Mouse (Mus musculus): ENCODE data around the gene Fam206a. TPM values are rescaled to one million over a fixed set of nuclear protein-coding genes. Genes with fewer than 3 reads are reported as not detected.

The Fam206a gene
- polyA plus RNA-seq, 1 experiment from 2014 or later = 20.1 TPM

GRCm38 (mm10) chr4:56802669-56803150 is 565 bp downstream of the Fam206a start:
- H3K4me1 ChIP-seq (ENCODE audit: control insufficient read depth, insufficient read depth, low read length) = peaks cover 17% of the 10 kb centered on the region; the same call in 1 of the 2 replicates
- H3K4me2 ChIP-seq (replicated peaks; ENCODE audit: low read depth, low read length) = peak overlapping the region; percentile 82
- H3K27me3 ChIP-seq (ENCODE audit: control insufficient read depth, insufficient read depth, low read length) = no peaks in the 10 kb centered on the region
- peaks cover 40% of the 10 kb centered on the region for H3K36me3 ChIP-seq (ENCODE audit: control insufficient read depth, insufficient read depth, low read length)
- no peaks in the 10 kb centered on the region for H3K9me3 ChIP-seq (ENCODE audit: control insufficient read depth, low read depth, low read length)
- H3K9ac ChIP-seq (replicated peaks; ENCODE audit: low read depth, low read length) = peak overlapping the region; percentile 75
- 1% methylated on average over 25 of the region's 25 CpGs for WGBS
- ATAC-seq (ENCODE audit: insufficient number of reproducible peaks, insufficient read depth, low FRiP score, low read depth) = no peak; the same call in 1 of the 2 replicates
- H3K4me3 ChIP-seq (ENCODE audit: low read depth, low read length) = peak overlapping the region; percentile 85
- H3K27ac ChIP-seq (ENCODE audit: low read length) = peak overlapping the region; percentile 61; the same call in 1 of the 2 replicates

GRCm38 (mm10) chr4:56809050-56809449 is 6.9 kb downstream of the Fam206a start:
- Histone ChIP-seq H3K36me3 (ENCODE audit: control insufficient read depth, insufficient read depth, low read length) (peaks cover 23% of the 10 kb centered on the region), H3K4me2 (replicated peaks; ENCODE audit: low read depth, low read length) (no peak overlapping the region)
- ATAC-seq (ENCODE audit: insufficient number of reproducible peaks, insufficient read depth, low FRiP score, low read depth) = no peak

GRCm38 (mm10) chr4:56811642-56812041 is 9.5 kb downstream of the Fam206a start:
- no peaks in the 10 kb centered on the region for H3K4me1 ChIP-seq (ENCODE audit: control insufficient read depth, insufficient read depth, low read length)
- no peak overlapping the region for H3K4me2 ChIP-seq (replicated peaks; ENCODE audit: low read depth, low read length)
- no peak overlapping the region for H3K4me3 ChIP-seq (ENCODE audit: low read depth, low read length)
- no peak overlapping the region for H3K9ac ChIP-seq (replicated peaks; ENCODE audit: low read depth, low read length)
- no peak for ATAC-seq (ENCODE audit: insufficient number of reproducible peaks, insufficient read depth, low FRiP score, low read depth)
- H3K36me3 ChIP-seq (ENCODE audit: control insufficient read depth, insufficient read depth, low read length) = peaks cover 7% of the 10 kb centered on the region
- H3K27ac ChIP-seq (ENCODE audit: low read length) = no peak overlapping the region
- H3K9me3 ChIP-seq (ENCODE audit: control insufficient read depth, low read depth, low read length) = no peaks in the 10 kb centered on the region
- H3K27me3 ChIP-seq (ENCODE audit: control insufficient read depth, insufficient read depth, low read length) = no peaks in the 10 kb centered on the region
- 69% methylated on average over 3 of the region's 3 CpGs for WGBS

More at GRCm38 (mm10) chr4:56809050-56809449, 6.9 kb downstream of the Fam206a start:
- H3K4me1 ChIP-seq (ENCODE audit: control insufficient read depth, insufficient read depth, low read length) = no peaks in the 10 kb centered on the region
- WGBS = 70% methylated on average over 4 of the region's 4 CpGs
- no peak overlapping the region for H3K4me3 ChIP-seq (ENCODE audit: low read depth, low read length)
- no peaks in the 10 kb centered on the region for H3K27me3 ChIP-seq (ENCODE audit: control insufficient read depth, insufficient read depth, low read length)
- no peak overlapping the region for H3K27ac ChIP-seq (ENCODE audit: low read length)
- no peaks in the 10 kb centered on the region for H3K9me3 ChIP-seq (ENCODE audit: control insufficient read depth, low read depth, low read length)
- H3K9ac ChIP-seq (replicated peaks; ENCODE audit: low read depth, low read length) = no peak overlapping the region

GRCm38 (mm10) chr4:56812096-56812495 is 10.0 kb downstream of the Fam206a start:
- 72% methylated on average over 4 of the region's 4 CpGs for WGBS
- Histone ChIP-seq H3K9me3 (ENCODE audit: control insufficient read depth, low read depth, low read length) (no peaks in the 10 kb centered on the region), H3K9ac (replicated peaks; ENCODE audit: low read depth, low read length) (no peak overlapping the region), H3K27ac (ENCODE audit: low read length) (no peak overlapping the region), H3K4me2 (replicated peaks; ENCODE audit: low read depth, low read length) (no peak overlapping the region), H3K27me3 (ENCODE audit: control insufficient read depth, insufficient read depth, low read length) (no peaks in the 10 kb centered on the region), H3K4me1 (ENCODE audit: control insufficient read depth, insufficient read depth, low read length) (no peaks in the 10 kb centered on the region), H3K4me3 (ENCODE audit: low read depth, low read length) (no peak overlapping the region), H3K36me3 (ENCODE audit: control insufficient read depth, insufficient read depth, low read length) (0 out of 2 replicates have a peak, but pooled peaks cover 4% of the 10 kb centered on the region)
- ATAC-seq (ENCODE audit: insufficient number of reproducible peaks, insufficient read depth, low FRiP score, low read depth) = no peak

- Histone ChIP-seq H3K4me3 (ENCODE audit: low read depth, low read length) (no peak overlapping the region), H3K4me2 (replicated peaks; ENCODE audit: low read depth, low read length) (no peak overlapping the region), H3K4me1 (ENCODE audit: control insufficient read depth, insufficient read depth, low read length) (no peaks in the 10 kb centered on the region), H3K27ac (ENCODE audit: low read length) (no peak overlapping the region), H3K9ac (replicated peaks; ENCODE audit: low read depth, low read length) (no peak overlapping the region), H3K9me3 (ENCODE audit: control insufficient read depth, low read depth, low read length) (no peaks in the 10 kb centered on the region), H3K27me3 (ENCODE audit: control insufficient read depth, insufficient read depth, low read length) (no peaks in the 10 kb centered on the region), H3K36me3 (ENCODE audit: control insufficient read depth, insufficient read depth, low read length) (0 out of 2 replicates have a peak, but pooled peaks cover 4% of the 10 kb centered on the region)
- WGBS = 66% methylated on average over 8 of the region's 8 CpGs
- no peak for ATAC-seq (ENCODE audit: insufficient number of reproducible peaks, insufficient read depth, low FRiP score, low read depth)
These were observed 13.0 kb downstream of the Fam206a start for GRCm38 (mm10) chr4:56815131-56815530.

GRCm38 (mm10) chr4:56820017-56820550 is 17.9 kb downstream of the Fam206a start:
- ATAC-seq (ENCODE audit: insufficient number of reproducible peaks, insufficient read depth, low FRiP score, low read depth) = no peak
- H3K4me2 ChIP-seq (replicated peaks; ENCODE audit: low read depth, low read length) = no peak overlapping the region
- H3K27ac ChIP-seq (ENCODE audit: low read length) = no peak overlapping the region
- no peaks in the 10 kb centered on the region for H3K27me3 ChIP-seq (ENCODE audit: control insufficient read depth, insufficient read depth, low read length)
- H3K4me3 ChIP-seq (ENCODE audit: low read depth, low read length) = no peak overlapping the region
- H3K9me3 ChIP-seq (ENCODE audit: control insufficient read depth, low read depth, low read length) = no peaks in the 10 kb centered on the region
- H3K36me3 ChIP-seq (ENCODE audit: control insufficient read depth, insufficient read depth, low read length) = no peaks in the 10 kb centered on the region
- no peak overlapping the region for H3K9ac ChIP-seq (replicated peaks; ENCODE audit: low read depth, low read length)
- H3K4me1 ChIP-seq (ENCODE audit: control insufficient read depth, insufficient read depth, low read length) = no peaks in the 10 kb centered on the region

GRCm38 (mm10) chr4:56824231-56824630 is 22.1 kb downstream of the Fam206a start:
- no peak overlapping the region for H3K9ac ChIP-seq (replicated peaks; ENCODE audit: low read depth, low read length)
- no peak overlapping the region for H3K4me2 ChIP-seq (replicated peaks; ENCODE audit: low read depth, low read length)
- 92% methylated on average over 9 of the region's 9 CpGs for WGBS
- no peak overlapping the region for H3K4me3 ChIP-seq (ENCODE audit: low read depth, low read length)
- no peak overlapping the region for H3K27ac ChIP-seq (ENCODE audit: low read length)
- H3K4me1 ChIP-seq (ENCODE audit: control insufficient read depth, insufficient read depth, low read length) = no peaks in the 10 kb centered on the region
- H3K9me3 ChIP-seq (ENCODE audit: control insufficient read depth, low read depth, low read length) = no peaks in the 10 kb centered on the region
- ATAC-seq (ENCODE audit: insufficient number of reproducible peaks, insufficient read depth, low FRiP score, low read depth) = no peak
- H3K36me3 ChIP-seq (ENCODE audit: control insufficient read depth, insufficient read depth, low read length) = no peaks in the 10 kb centered on the region
- no peaks in the 10 kb centered on the region for H3K27me3 ChIP-seq (ENCODE audit: control insufficient read depth, insufficient read depth, low read length)

GRCm38 (mm10) chr4:56828932-56829331 is 26.8 kb downstream of the Fam206a start:
- Histone ChIP-seq H3K4me3 (ENCODE audit: low read depth, low read length) (no peak overlapping the region), H3K27me3 (ENCODE audit: control insufficient read depth, insufficient read depth, low read length) (no peaks in the 10 kb centered on the region), H3K27ac (ENCODE audit: low read length) (no peak overlapping the region; the same call in 1 of the 2 replicates), H3K4me1 (ENCODE audit: control insufficient read depth, insufficient read depth, low read length) (no peaks in the 10 kb centered on the region), H3K9me3 (ENCODE audit: control insufficient read depth, low read depth, low read length) (no peaks in the 10 kb centered on the region), H3K4me2 (replicated peaks; ENCODE audit: low read depth, low read length) (no peak overlapping the region), H3K36me3 (ENCODE audit: control insufficient read depth, insufficient read depth, low read length) (no peaks in the 10 kb centered on the region), H3K9ac (replicated peaks; ENCODE audit: low read depth, low read length) (no peak overlapping the region)
- ATAC-seq (ENCODE audit: insufficient number of reproducible peaks, insufficient read depth, low FRiP score, low read depth) = no peak
- 80% methylated on average over 3 of the region's 3 CpGs for WGBS

- ATAC-seq (ENCODE audit: insufficient number of reproducible peaks, insufficient read depth, low FRiP score, low read depth) = no peak
- Histone ChIP-seq H3K9ac (replicated peaks; ENCODE audit: low read depth, low read length) (no peak overlapping the region), H3K9me3 (ENCODE audit: control insufficient read depth, low read depth, low read length) (no peaks in the 10 kb centered on the region), H3K36me3 (ENCODE audit: control insufficient read depth, insufficient read depth, low read length) (no peaks in the 10 kb centered on the region), H3K4me3 (ENCODE audit: low read depth, low read length) (no peak overlapping the region), H3K27ac (ENCODE audit: low read length) (peak overlapping the region; percentile 27; the same call in 1 of the 2 replicates), H3K4me1 (ENCODE audit: control insufficient read depth, insufficient read depth, low read length) (no peaks in the 10 kb centered on the region), H3K4me2 (replicated peaks; ENCODE audit: low read depth, low read length) (no peak overlapping the region), H3K27me3 (ENCODE audit: control insufficient read depth, insufficient read depth, low read length) (no peaks in the 10 kb centered on the region)
- WGBS = 72% methylated on average over 7 of the region's 7 CpGs
These were observed 27.4 kb downstream of the Fam206a start for GRCm38 (mm10) chr4:56829511-56829921.
